Mouse (Mus musculus): ENCODE data around the gene Cdc25b. TPM values are rescaled to one million over a fixed set of nuclear protein-coding genes. Genes with fewer than 3 reads are reported as not detected.

Gene Cdc25b
- polyA plus RNA-seq, 1 experiment: 73.8 TPM

GRCm38 (mm10) chr2:131208356-131208755, 21.6 kb downstream of the Cdc25b start:
- Histone ChIP-seq H3K4me3 (ENCODE audit: insufficient read depth, poor library complexity, severe bottlenecking) (no peak overlapping the region), H3K36me3 (ENCODE audit: control insufficient read depth, insufficient read depth) (no peaks in the 10 kb centered on the region), H3K27me3 (ENCODE audit: control insufficient read depth, insufficient read depth, insufficient read length) (no peaks in the 10 kb centered on the region), H3K79me3 (ENCODE audit: low read depth) (peaks cover 2% of the 10 kb centered on the region), H3ac (ENCODE audit: control insufficient read depth, insufficient read length, low read depth) (no peak overlapping the region), H3K79me2 (ENCODE audit: control insufficient read depth, insufficient read depth) (peaks cover 20% of the 10 kb centered on the region)
- no peak for TF ChIP-seq USF1 (IDR thresholded peaks at IDR 0.05; ENCODE audit: low read depth)
- no peak for TF ChIP-seq FOSL1 (IDR thresholded peaks at IDR 0.05; ENCODE audit: insufficient read depth, low read length, poor library complexity, severe bottlenecking)
- TF ChIP-seq MAX (IDR thresholded peaks at IDR 0.05): no peak
- no peak for TF ChIP-seq MYOG (IDR thresholded peaks at IDR 0.05; ENCODE audit: control insufficient read depth, extremely low read depth, insufficient read length)
- no peak for TF ChIP-seq MYOD1 (IDR thresholded peaks at IDR 0.05; ENCODE audit: control insufficient read depth, insufficient read length, low read depth)
- no peak for TF ChIP-seq CTCF (IDR thresholded peaks at IDR 0.05; ENCODE audit: control insufficient read depth, insufficient read depth, insufficient read length)
- TF ChIP-seq CEBPB (IDR thresholded peaks at IDR 0.05; ENCODE audit: low read depth): no peak

DNA sequence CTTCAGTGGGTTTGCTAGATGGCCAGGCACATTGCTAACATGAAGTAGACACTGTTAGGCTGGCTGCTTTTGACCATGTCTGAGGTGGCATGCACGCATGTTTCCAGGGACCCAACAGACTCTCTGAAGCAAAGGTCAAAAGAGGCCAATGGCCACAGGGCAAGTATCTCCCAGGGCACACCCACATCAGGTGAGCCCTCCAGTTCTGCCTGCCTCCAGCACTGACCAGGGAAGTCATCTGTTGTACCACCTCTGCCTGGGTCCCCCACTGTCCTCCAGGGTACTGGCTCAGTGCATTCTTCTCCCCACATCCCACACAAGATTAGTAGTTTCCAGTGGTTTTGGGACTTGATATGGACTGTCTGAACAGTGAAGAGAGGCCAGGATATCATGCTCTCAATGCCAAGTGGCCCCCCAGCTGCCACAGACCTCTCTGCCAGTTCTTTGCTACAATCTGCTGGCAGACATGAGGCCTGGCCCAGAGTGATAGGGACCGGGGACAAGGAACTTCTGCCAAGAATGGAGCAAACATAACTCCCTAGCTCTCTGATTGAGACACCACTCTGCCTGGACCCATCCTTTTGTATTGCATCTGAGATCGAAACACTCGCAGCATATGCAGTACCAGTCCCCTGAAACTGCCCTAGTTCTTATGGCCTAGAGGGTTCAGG, 22.5 kb downstream of the Cdc25b start:
- H3K4me3 ChIP-seq (ENCODE audit: insufficient read depth, poor library complexity, severe bottlenecking): no peak overlapping the region
- H3K36me3 ChIP-seq (ENCODE audit: control insufficient read depth, insufficient read depth): no peaks in the 10 kb centered on the region
- TF ChIP-seq MYOG (IDR thresholded peaks at IDR 0.05; ENCODE audit: control insufficient read depth, extremely low read depth, insufficient read length) (no peak), MAX (IDR thresholded peaks at IDR 0.05) (no peak), USF1 (IDR thresholded peaks at IDR 0.05; ENCODE audit: low read depth) (no peak), CEBPB (IDR thresholded peaks at IDR 0.05; ENCODE audit: low read depth) (no peak), FOSL1 (IDR thresholded peaks at IDR 0.05; ENCODE audit: insufficient read depth, low read length, poor library complexity, severe bottlenecking) (no peak), MYOD1 (IDR thresholded peaks at IDR 0.05; ENCODE audit: control insufficient read depth, insufficient read length, low read depth) (no peak), CTCF (IDR thresholded peaks at IDR 0.05; ENCODE audit: control insufficient read depth, insufficient read depth, insufficient read length) (no peak)
- H3K79me3 ChIP-seq (ENCODE audit: low read depth): peaks cover 2% of the 10 kb centered on the region
- peak overlapping the region; percentile 45 for H3ac ChIP-seq (ENCODE audit: control insufficient read depth, insufficient read length, low read depth)
- peaks cover 20% of the 10 kb centered on the region for H3K79me2 ChIP-seq (ENCODE audit: control insufficient read depth, insufficient read depth)
- H3K27me3 ChIP-seq (ENCODE audit: control insufficient read depth, insufficient read depth, insufficient read length): no peaks in the 10 kb centered on the region

GRCm38 (mm10) chr2:131209969-131210792, 23.4 kb downstream of the Cdc25b start:
- H3K79me2 ChIP-seq (ENCODE audit: control insufficient read depth, insufficient read depth): peaks cover 20% of the 10 kb centered on the region
- peaks cover 2% of the 10 kb centered on the region for H3K79me3 ChIP-seq (ENCODE audit: low read depth)
- H3K4me3 ChIP-seq (ENCODE audit: insufficient read depth, poor library complexity, severe bottlenecking): peak overlapping the region; percentile 67
- H3ac ChIP-seq (ENCODE audit: control insufficient read depth, insufficient read length, low read depth): peak overlapping the region; percentile 64
- TF ChIP-seq CTCF (IDR thresholded peaks at IDR 0.05; ENCODE audit: control insufficient read depth, insufficient read depth, insufficient read length) (peak; percentile 94), USF1 (IDR thresholded peaks at IDR 0.05; ENCODE audit: low read depth) (no peak), FOSL1 (IDR thresholded peaks at IDR 0.05; ENCODE audit: insufficient read depth, low read length, poor library complexity, severe bottlenecking) (no peak), MAX (IDR thresholded peaks at IDR 0.05) (peak; percentile 80), CEBPB (IDR thresholded peaks at IDR 0.05; ENCODE audit: low read depth) (peak; percentile 68), MYOD1 (IDR thresholded peaks at IDR 0.05; ENCODE audit: control insufficient read depth, insufficient read length, low read depth) (peak; percentile 10), MYOG (IDR thresholded peaks at IDR 0.05; ENCODE audit: control insufficient read depth, extremely low read depth, insufficient read length) (no peak)
- H3K36me3 ChIP-seq (ENCODE audit: control insufficient read depth, insufficient read depth): no peaks in the 10 kb centered on the region
- no peaks in the 10 kb centered on the region for H3K27me3 ChIP-seq (ENCODE audit: control insufficient read depth, insufficient read depth, insufficient read length)

DNA sequence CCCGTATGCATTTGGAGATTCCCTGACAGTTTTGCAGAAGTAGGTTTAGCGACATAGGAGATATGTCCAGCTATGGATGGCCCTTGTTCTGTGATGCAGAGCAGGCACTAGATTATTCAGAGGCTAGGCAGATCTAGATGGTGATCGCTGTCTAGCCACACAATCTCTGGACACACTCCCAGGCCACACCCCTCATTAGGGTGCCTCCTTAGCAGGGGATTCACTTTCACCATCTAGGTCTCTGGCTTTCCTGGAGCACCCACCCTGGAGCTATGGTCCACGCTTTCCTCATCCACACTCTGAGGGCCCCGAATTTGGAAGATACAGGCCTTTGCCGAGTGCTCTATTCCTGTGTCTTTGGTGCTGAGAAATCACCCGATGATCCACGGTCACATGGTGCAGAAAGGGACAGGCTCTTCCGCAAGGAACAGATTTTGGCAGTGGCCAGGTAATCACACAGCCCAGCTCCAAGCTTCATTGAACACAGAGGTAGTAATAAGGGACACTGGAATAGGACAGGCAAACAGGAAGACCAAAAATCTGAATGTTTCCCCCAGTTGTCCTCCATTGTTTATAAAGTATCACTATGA, 24.4 kb downstream of the Cdc25b start:
- peak overlapping the region; percentile 67 for H3K4me3 ChIP-seq (ENCODE audit: insufficient read depth, poor library complexity, severe bottlenecking)
- H3ac ChIP-seq (ENCODE audit: control insufficient read depth, insufficient read length, low read depth): peak overlapping the region; percentile 64
- no peaks in the 10 kb centered on the region for H3K36me3 ChIP-seq (ENCODE audit: control insufficient read depth, insufficient read depth)
- TF ChIP-seq USF1 (IDR thresholded peaks at IDR 0.05; ENCODE audit: low read depth) (peak; percentile 68), CEBPB (IDR thresholded peaks at IDR 0.05; ENCODE audit: low read depth) (no peak)
- H3K79me3 ChIP-seq (ENCODE audit: low read depth): peaks cover 2% of the 10 kb centered on the region
- H3K27me3 ChIP-seq (ENCODE audit: control insufficient read depth, insufficient read depth, insufficient read length): no peaks in the 10 kb centered on the region
- peaks cover 20% of the 10 kb centered on the region for H3K79me2 ChIP-seq (ENCODE audit: control insufficient read depth, insufficient read depth)

DNA sequence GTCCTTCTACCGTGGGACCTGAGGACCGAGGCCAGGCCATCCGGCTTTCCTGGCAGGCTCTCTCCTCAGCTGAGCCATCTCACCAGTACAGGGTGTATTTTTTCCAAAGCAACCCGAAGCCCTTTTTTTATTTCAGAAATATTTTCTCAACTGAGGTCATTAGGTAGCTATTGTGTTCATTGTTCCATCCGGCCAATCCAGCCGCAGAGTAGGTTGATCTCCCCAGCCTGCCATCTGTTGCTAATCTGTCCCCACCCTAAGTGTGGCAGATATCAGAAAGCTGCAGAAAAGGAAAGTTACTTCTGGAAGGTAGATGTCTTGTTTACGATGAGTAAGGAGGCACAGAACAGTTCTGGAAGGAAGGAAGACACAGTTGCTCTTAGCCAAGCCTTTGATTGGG, 27.0 kb downstream of the Cdc25b start:
- TF ChIP-seq USF1 (IDR thresholded peaks at IDR 0.05; ENCODE audit: low read depth): no peak
- no peak for TF ChIP-seq CTCF (IDR thresholded peaks at IDR 0.05; ENCODE audit: control insufficient read depth, insufficient read depth, insufficient read length)
- no peak for TF ChIP-seq MYOD1 (IDR thresholded peaks at IDR 0.05; ENCODE audit: control insufficient read depth, insufficient read length, low read depth)
- no peak for TF ChIP-seq MAX (IDR thresholded peaks at IDR 0.05)
- TF ChIP-seq FOSL1 (IDR thresholded peaks at IDR 0.05; ENCODE audit: insufficient read depth, low read length, poor library complexity, severe bottlenecking): no peak
- TF ChIP-seq MYOG (IDR thresholded peaks at IDR 0.05; ENCODE audit: control insufficient read depth, extremely low read depth, insufficient read length): no peak
- TF ChIP-seq CEBPB (IDR thresholded peaks at IDR 0.05; ENCODE audit: low read depth): no peak
- Histone ChIP-seq H3K79me2 (ENCODE audit: control insufficient read depth, insufficient read depth) (peaks cover 20% of the 10 kb centered on the region), H3K36me3 (ENCODE audit: control insufficient read depth, insufficient read depth) (no peaks in the 10 kb centered on the region), H3K27me3 (ENCODE audit: control insufficient read depth, insufficient read depth, insufficient read length) (no peaks in the 10 kb centered on the region), H3K4me3 (ENCODE audit: insufficient read depth, poor library complexity, severe bottlenecking) (no peak overlapping the region), H3K79me3 (ENCODE audit: low read depth) (peaks cover 2% of the 10 kb centered on the region), H3ac (ENCODE audit: control insufficient read depth, insufficient read length, low read depth) (no peak overlapping the region)

Data from C2C12 (cell line).